Mouse (Mus musculus) hindbrain, postnatal 0 days (tissue): ENCODE results near the gene Kcnj14. TPM values are rescaled to one million over a fixed set of nuclear protein-coding genes. Genes with fewer than 3 reads are reported as not detected.
A peak's percentile ranks its signal among the peaks of the same experiment; 100 is the strongest.

Experiments used
- ATAC-seq: fragments of 200-750 bp; cut with Nextera tagmentation; 2 replicates; pipeline ENCODE4 v1.8.0; 2017; ENCODE audit warnings: mild to moderate bottlenecking, moderate TSS enrichment, moderate library complexity
- DNase-seq: peaks from one replicate; pipeline ENCODE4 v3.0.0-alpha.2; 2015; ENCODE audit warnings: low spot score
- H3K27ac ChIP-seq: fragments of 300-500 bp; sonication (generic); 2 replicates; pipeline ENCODE4 v1.5.1; 2014; ENCODE audit warnings: mild to moderate bottlenecking
- H3K27me3 ChIP-seq: fragments of 300-500 bp; sonication (generic); 2 replicates; pipeline ENCODE4 v1.6.1; 2014; ENCODE audit warnings: low read length, mixed read lengths; ENCODE audit not compliant: insufficient read depth
- H3K36me3 ChIP-seq: fragments of 300-500 bp; sonication (generic); 2 replicates; pipeline ENCODE4 v1.6.1; 2014; ENCODE audit warnings: low read length, mixed read lengths; ENCODE audit not compliant: insufficient read depth
- H3K4me1 ChIP-seq: fragments of 300-500 bp; sonication (generic); 2 replicates; pipeline ENCODE4 v1.6.1; 2014; ENCODE audit warnings: antibody characterized with exemption, low read length, mixed read lengths; ENCODE audit not compliant: insufficient read depth
- H3K4me2 ChIP-seq: fragments of 300-500 bp; sonication (generic); 2 replicates; pipeline ENCODE4 v1.6.1; 2014; ENCODE audit warnings: low read depth, mild to moderate bottlenecking, low read length, moderate library complexity, mixed read lengths
- H3K4me3 ChIP-seq: fragments of 300-500 bp; sonication (generic); 2 replicates; pipeline ENCODE4 v1.5.1; 2014; ENCODE audit warnings: low read length
- H3K9ac ChIP-seq: fragments of 300-500 bp; sonication (generic); replicated peaks from 2 replicates; pipeline ENCODE4 v1.6.1; 2014; ENCODE audit warnings: mild to moderate bottlenecking, low read length, moderate library complexity, mixed read lengths
- H3K9me3 ChIP-seq: fragments of 300-500 bp; sonication (generic); 2 replicates; pipeline ENCODE4 v1.6.1; 2016; ENCODE audit warnings: low read length, mixed read lengths
- CTCF ChIP-seq: IDR thresholded peaks from 2 replicates; pipeline ENCODE4 v1.5.1; 2016; ENCODE audit warnings: antibody characterized with exemption, control low read depth, low read depth
- WGBS: fragments of 180-500 bp; shearing (Covaris S2); extraction: QIAGEN DNeasy Blood & Tissue Kit; methylation state at CpG from one replicate; pipeline ENCODE4 v1.1.7; 2014; 5-methylcytosine and 5-hydroxymethylcytosine counted together
- polyA plus RNA-seq: library from polyadenylated mRNA; unstranded; fragments of >200 nt; fragmentation: Nextera tagmentation; extraction: Ambion mirVana; gene quantifications from 2 replicates; pipeline ENCODE4 v1.2.1, GENCODE M21; 2015
- total RNA-seq: library from RNA; depleted of rRNA; stranded (reverse); fragments of >200 nt; gene quantifications from 2 replicates; pipeline ENCODE4 v1.2.3, GENCODE M21; 2014

Gene Kcnj14
- total and polyA plus RNA-seq, 2 experiments from 2014 or later: 0.89 to 1.4 TPM

DNA sequence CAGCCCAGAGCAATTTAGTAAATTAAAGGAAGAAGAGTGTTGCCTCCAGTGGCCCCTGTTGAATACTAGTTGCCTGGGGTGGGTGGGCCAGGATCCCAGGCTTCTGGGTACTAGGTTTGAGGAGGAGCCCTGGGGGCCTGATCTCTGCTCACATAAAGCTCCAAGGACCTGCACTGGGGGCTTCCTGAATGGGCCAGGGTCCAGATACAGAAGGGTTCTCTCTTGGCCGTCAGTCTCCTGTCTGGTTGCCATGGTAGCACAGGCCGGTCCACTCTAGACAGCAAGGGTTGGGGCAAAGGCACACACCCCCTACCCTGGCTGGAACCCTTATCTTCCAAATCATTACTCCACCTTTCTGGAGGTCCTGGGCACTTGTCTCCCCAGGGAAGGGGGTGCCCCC is 43.3 kb upstream of the Kcnj14 start:
- Histone ChIP-seq H3K4me1 (peaks cover 21% of the 10 kb centered on the region), H3K27me3 (no peaks in the 10 kb centered on the region), H3K4me2 (peak overlapping the region; percentile 77), H3K9me3 (no peaks in the 10 kb centered on the region), H3K4me3 (peak overlapping the region; percentile 72), H3K27ac (peak overlapping the region; percentile 0; the same call in 1 of the 2 replicates), H3K36me3 (no peaks in the 10 kb centered on the region), H3K9ac (peak overlapping the region; percentile 85)
- no peak for ATAC-seq
- peak; percentile 24 for DNase-seq
- WGBS: 5% methylated on average over 2 of the region's 2 CpGs
- no peak for TF ChIP-seq CTCF

DNA sequence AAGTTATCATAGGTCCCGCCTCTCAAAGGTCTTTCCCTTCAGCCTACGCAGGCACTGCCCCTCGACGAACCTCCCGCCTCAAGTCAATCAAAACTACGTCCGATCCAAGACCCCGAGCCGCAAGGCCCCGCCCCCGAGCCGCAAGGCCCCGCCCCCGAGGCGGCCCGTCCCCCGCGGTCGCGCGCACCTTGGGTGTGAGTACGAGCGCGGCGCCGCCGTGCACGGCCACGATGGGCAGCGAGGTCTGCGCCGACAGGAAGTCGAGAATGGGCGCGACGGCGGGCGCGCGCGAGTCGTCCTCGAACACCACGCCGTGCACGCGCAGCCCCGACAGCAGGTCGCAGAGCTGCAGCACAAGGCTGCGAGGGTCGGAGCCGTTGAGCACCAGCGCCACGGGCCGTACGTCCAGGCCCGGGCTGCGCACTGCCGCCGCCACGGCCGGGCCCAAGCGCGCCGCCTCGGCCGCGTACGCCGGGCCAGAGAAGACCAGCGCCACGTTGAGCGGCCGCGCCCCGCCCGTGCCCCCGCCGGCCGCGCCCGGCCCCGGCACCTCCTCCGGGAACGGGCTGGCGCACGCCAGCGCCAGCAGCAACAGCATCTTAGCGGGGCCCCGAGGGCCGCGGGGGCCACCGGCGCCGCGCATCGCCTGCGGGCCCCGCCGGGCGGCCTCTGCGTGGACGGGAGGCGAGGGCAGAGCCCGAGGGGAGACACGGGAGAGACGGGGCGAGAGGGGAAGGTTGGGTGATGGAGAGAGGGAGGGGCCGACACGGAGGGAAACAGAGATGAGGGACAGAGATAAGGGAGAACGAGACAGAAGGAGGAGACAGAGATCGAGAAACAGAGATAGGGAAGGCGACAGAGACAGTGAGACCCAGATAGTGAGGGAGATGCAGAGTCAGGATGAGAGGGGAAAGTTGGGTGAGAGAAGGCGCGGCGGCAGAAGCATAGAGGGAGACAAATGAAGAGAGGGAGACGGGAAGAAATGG is 41.6 kb upstream of the Kcnj14 start:
- peak overlapping the region; percentile 85 for H3K9ac ChIP-seq
- peak overlapping the region; percentile 77 for H3K4me2 ChIP-seq
- ATAC-seq (peak; percentile 73), DNase-seq (peak; percentile 98)
- H3K27me3 ChIP-seq: no peaks in the 10 kb centered on the region
- H3K27ac ChIP-seq: peak overlapping the region; percentile 83
- H3K4me1 ChIP-seq: peaks cover 21% of the 10 kb centered on the region
- H3K9me3 ChIP-seq: no peaks in the 10 kb centered on the region
- H3K4me3 ChIP-seq: peak overlapping the region; percentile 72
- 2% methylated on average over 111 of the region's 117 CpGs for whole genome bisulfite sequencing
- no peak for TF ChIP-seq CTCF
- H3K36me3 ChIP-seq: no peaks in the 10 kb centered on the region

DNA sequence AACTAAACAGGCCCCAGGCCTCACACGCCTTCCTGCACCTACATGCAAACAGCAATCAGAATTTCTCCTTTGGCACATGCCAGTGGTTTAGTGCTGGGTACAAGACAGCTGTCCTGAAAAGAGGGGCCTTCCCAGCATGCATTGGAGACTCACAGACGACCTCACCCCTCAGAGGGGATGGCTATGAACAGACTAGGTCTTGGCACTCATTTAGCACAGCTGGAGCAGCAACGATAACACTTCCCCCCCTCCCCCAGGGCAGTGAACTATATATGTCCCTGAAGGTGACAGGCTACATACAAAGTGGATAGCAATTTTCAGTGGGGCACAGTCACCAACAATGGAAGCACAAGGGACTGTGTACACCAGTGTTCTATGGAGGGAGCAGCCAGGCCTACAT is 39.9 kb upstream of the Kcnj14 start:
- Histone ChIP-seq H3K9ac (no peak overlapping the region), H3K36me3 (no peaks in the 10 kb centered on the region), H3K4me1 (peaks cover 16% of the 10 kb centered on the region), H3K4me3 (no peak overlapping the region), H3K27me3 (no peaks in the 10 kb centered on the region), H3K27ac (no peak overlapping the region), H3K9me3 (no peaks in the 10 kb centered on the region), H3K4me2 (no peak overlapping the region)
- ATAC-seq: no peak
- 63% methylated on average over 3 of the region's 3 CpGs for WGBS
- no peak for DNase-seq
- TF ChIP-seq CTCF: no peak

DNA sequence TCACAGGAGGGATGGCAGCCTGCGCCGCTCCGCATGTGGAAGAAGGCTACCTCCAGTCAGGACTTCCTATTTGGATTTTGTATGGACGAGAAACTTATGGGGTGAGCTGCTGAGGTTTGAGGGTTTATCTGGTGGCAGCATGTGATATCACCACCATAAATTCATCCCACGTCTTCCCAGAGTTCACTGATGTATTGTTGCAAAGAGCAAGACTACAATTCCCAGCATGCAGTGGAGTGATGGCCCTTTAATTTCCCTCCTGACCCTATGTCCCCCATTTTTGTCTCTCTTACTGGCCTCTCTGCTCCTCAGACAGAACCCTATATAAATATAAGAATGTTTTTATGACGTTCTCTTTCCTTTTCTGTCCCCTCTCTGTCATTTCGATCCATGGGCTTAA is 38.2 kb upstream of the Kcnj14 start:
- DNase-seq (no peak), ATAC-seq (no peak)
- H3K9ac ChIP-seq: no peak overlapping the region
- no peak for TF ChIP-seq CTCF
- H3K36me3 ChIP-seq: no peaks in the 10 kb centered on the region
- no peaks in the 10 kb centered on the region for H3K27me3 ChIP-seq
- no peak overlapping the region for H3K27ac ChIP-seq
- 89% methylated on average over 7 of the region's 7 CpGs for WGBS
- H3K4me2 ChIP-seq: no peak overlapping the region
- H3K4me1 ChIP-seq: 0 out of 2 replicates have a peak, but pooled peaks cover 6% of the 10 kb centered on the region
- no peaks in the 10 kb centered on the region for H3K9me3 ChIP-seq
- H3K4me3 ChIP-seq: no peak overlapping the region

DNA sequence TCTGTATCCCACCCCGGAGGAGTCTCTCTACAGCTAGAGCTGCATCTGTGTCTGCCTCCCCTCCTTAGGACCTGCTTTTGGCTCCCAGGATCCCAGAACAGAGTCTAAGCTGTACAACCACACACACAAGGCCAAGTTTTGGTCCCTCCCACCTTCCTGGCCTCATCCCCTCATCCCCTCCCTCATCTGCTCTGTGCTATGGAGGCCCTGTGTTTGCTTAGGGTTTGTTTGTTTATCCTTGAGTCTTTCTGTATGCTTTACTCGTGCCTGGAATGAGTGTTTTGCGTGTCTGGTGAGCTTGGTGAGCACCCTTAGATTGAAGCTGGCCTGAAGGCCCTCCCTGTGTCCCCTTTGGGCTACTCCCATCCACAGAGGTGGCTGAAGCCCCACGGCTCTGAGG is 34.4 kb upstream of the Kcnj14 start:
- H3K9me3 ChIP-seq: no peaks in the 10 kb centered on the region
- H3K4me1 ChIP-seq: no peaks in the 10 kb centered on the region
- no peak overlapping the region for H3K4me3 ChIP-seq
- no peaks in the 10 kb centered on the region for H3K27me3 ChIP-seq
- TF ChIP-seq CTCF: no peak
- no peak overlapping the region for H3K27ac ChIP-seq
- H3K36me3 ChIP-seq: no peaks in the 10 kb centered on the region
- H3K9ac ChIP-seq: no peak overlapping the region
- H3K4me2 ChIP-seq: no peak overlapping the region
- 68% methylated on average over 4 of the region's 4 CpGs for WGBS
- DNase-seq: no peak
- no peak for ATAC-seq

DNA sequence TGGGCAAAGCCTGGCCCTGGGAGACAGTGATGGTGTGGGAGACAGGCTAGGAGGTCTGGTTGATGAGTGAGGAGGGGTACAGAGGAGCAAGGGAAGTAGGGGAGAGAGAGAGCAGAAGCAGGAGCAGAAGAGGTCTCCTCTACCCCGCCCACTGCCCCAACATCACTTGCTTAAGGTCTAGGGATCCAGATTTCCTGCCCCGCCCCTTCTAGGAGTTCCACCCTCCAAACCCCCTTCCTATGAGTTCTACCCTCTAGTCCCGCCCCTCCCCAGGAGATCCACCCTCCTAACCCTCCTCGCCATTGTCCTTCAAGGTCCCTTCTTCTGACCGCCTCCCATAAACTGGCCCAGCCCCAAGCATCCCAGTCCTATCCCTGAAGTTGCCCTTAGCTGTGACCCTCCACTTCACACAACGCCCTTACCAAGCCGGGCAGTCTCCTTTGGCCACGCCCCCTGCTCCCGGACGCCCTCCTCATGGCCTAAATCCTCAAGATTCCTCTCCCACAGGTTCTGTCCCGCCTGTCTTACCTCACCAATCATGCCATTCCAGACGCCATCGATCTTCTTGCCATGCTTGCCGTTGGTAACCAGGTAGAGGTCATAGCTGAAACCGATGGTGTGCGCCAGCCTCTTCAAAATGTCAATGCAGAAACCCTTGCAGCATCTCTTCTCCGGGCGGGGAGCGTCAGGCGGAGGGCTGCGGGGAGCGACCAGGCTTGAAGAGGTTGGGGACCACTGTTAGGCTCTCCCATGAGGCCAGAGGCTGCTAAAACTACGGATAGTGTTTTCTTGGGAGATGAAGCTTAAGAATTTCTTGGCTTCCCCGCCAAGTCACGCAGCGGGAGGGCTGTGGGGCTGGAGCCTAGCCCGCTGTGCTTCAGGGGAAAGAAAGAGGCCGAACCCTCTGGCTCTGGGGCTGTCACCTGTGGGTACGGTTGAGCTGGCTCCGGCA is 32.6 kb upstream of the Kcnj14 start:
- ATAC-seq (peak; percentile 44; the same call in 1 of the 2 replicates), DNase-seq (peak; percentile 38)
- no peaks in the 10 kb centered on the region for H3K4me1 ChIP-seq
- H3K27me3 ChIP-seq: no peaks in the 10 kb centered on the region
- no peak overlapping the region for H3K27ac ChIP-seq
- peak overlapping the region; percentile 26 for H3K4me3 ChIP-seq
- TF ChIP-seq CTCF: no peak
- WGBS: 10% methylated on average over 29 of the region's 30 CpGs
- H3K9me3 ChIP-seq: no peaks in the 10 kb centered on the region
- H3K9ac ChIP-seq: no peak overlapping the region
- no peaks in the 10 kb centered on the region for H3K36me3 ChIP-seq
- H3K4me2 ChIP-seq: peak overlapping the region; percentile 53
